Mouse (Mus musculus) thymus, postnatal 0 days (tissue): ENCODE results near the gene Msx3. TPM values are rescaled to one million over a fixed set of nuclear protein-coding genes. Genes with fewer than 3 reads are reported as not detected.

Source experiments
- DNase-seq: peaks from one replicate; pipeline ENCODE4 v3.0.0-alpha.2; 2015; ENCODE audit warnings: low spot score
- polyA plus RNA-seq: library from polyadenylated mRNA; unstranded; fragments of >200 nt; fragmentation: Nextera tagmentation; extraction: Ambion mirVana; gene quantifications from 2 replicates; pipeline ENCODE4 v1.2.1, GENCODE M21; 2015

The Msx3 gene
- polyA plus RNA-seq, 1 experiment from 2014 or later = 0.25 TPM

- no peak for DNase-seq
Observed at GRCm38 (mm10) chr7:140057413-140058407, 8.8 kb upstream of the Msx3 start.

- no peak for DNase-seq
Observed at GRCm38 (mm10) chr7:140054124-140054523, 5.2 kb upstream of the Msx3 start.

GRCm38 (mm10) chr7:140049115-140049689 is 313 bp upstream of the Msx3 start:
- peak; percentile 39 for DNase-seq

- peak; percentile 20 for DNase-seq
Observed at GRCm38 (mm10) chr7:140047811-140048311, 1.0 kb downstream of the Msx3 start.

GRCm38 (mm10) chr7:140045546-140045945 is 3.3 kb downstream of the Msx3 start:
- no peak for DNase-seq

GRCm38 (mm10) chr7:140042728-140043127 is 6.2 kb downstream of the Msx3 start:
- no peak for DNase-seq

- DNase-seq = no peak
Observed at GRCm38 (mm10) chr7:140037171-140037555, 11.7 kb downstream of the Msx3 start.

- peak; percentile 81 for DNase-seq
Observed at GRCm38 (mm10) chr7:140036281-140037170, 12.4 kb downstream of the Msx3 start, which contains the start of the genes Zfp511 and Tubgcp2. Zfp511 (plus strand) TSS chr7:140036391. Tubgcp2 (minus strand) TSS chr7:140036669.

- no peak for DNase-seq
Observed at GRCm38 (mm10) chr7:140035456-140035855, 13.4 kb downstream of the Msx3 start.

- no peak for DNase-seq
Observed at GRCm38 (mm10) chr7:140033386-140033785, 15.5 kb downstream of the Msx3 start.

- DNase-seq = no peak
Observed at GRCm38 (mm10) chr7:140032366-140032765, 16.5 kb downstream of the Msx3 start.

- DNase-seq = no peak
Observed at GRCm38 (mm10) chr7:140031771-140032170, 17.1 kb downstream of the Msx3 start.

GRCm38 (mm10) chr7:140011336-140011735 is 37.6 kb downstream of the Msx3 start:
- no peak for DNase-seq

- DNase-seq = no peak
Observed at GRCm38 (mm10) chr7:140007781-140008180, 41.1 kb downstream of the Msx3 start.

- no peak for DNase-seq
Observed at GRCm38 (mm10) chr7:140006861-140007611, 41.9 kb downstream of the Msx3 start.

GRCm38 (mm10) chr7:140004666-140005065 is 44.2 kb downstream of the Msx3 start:
- DNase-seq = no peak

- no peak for DNase-seq
Observed at GRCm38 (mm10) chr7:140001086-140001740, 47.7 kb downstream of the Msx3 start.

- DNase-seq = no peak
Observed at GRCm38 (mm10) chr7:139998691-139999350, 50.1 kb downstream of the Msx3 start.
